Mouse (Mus musculus): ENCODE results near the gene Pdzd7. TPM values are rescaled to one million over a fixed set of nuclear protein-coding genes. Genes with fewer than 3 reads are reported as not detected.

Pdzd7 gene
- polyA plus RNA-seq, 1 experiment from 2014 or later: 2.6 TPM

GRCm38 (mm10) chr19:45003740-45004516 is 41.6 kb downstream of the Pdzd7 start:
- H3K4me2 ChIP-seq: no peak overlapping the region
- H3K9ac ChIP-seq: no peak overlapping the region
- H3K4me3 ChIP-seq: no peak overlapping the region
- no peak overlapping the region for H3K27ac ChIP-seq (replicated peaks)
- 88% methylated on average over 7 of the region's 7 CpGs for WGBS
- no peaks in the 10 kb centered on the region for H3K27me3 ChIP-seq
- peaks cover 36% of the 10 kb centered on the region for H3K4me1 ChIP-seq (replicated peaks)
- ATAC-seq (ENCODE audit: low FRiP score, low read depth): no peak
- peaks cover 43% of the 10 kb centered on the region for H3K36me3 ChIP-seq
- no peaks in the 10 kb centered on the region for H3K9me3 ChIP-seq

GRCm38 (mm10) chr19:45002301-45002700 is 43.2 kb downstream of the Pdzd7 start:
- H3K36me3 ChIP-seq: peaks cover 59% of the 10 kb centered on the region
- ATAC-seq (ENCODE audit: low FRiP score, low read depth): no peak
- 65% methylated on average over 3 of the region's 3 CpGs for WGBS

GRCm38 (mm10) chr19:44999647-45000046 is 45.9 kb downstream of the Pdzd7 start:
- no peak for ATAC-seq (ENCODE audit: low FRiP score, low read depth)
- 86% methylated on average over 8 of the region's 8 CpGs for WGBS
- H3K9me3 ChIP-seq: no peaks in the 10 kb centered on the region
- H3K4me2 ChIP-seq: no peak overlapping the region
- H3K4me1 ChIP-seq (replicated peaks): peaks cover 5% of the 10 kb centered on the region
- no peak overlapping the region for H3K9ac ChIP-seq
- no peaks in the 10 kb centered on the region for H3K27me3 ChIP-seq
- H3K4me3 ChIP-seq: no peak overlapping the region
- H3K36me3 ChIP-seq: peaks cover 73% of the 10 kb centered on the region
- H3K27ac ChIP-seq (replicated peaks): no peak overlapping the region

More at GRCm38 (mm10) chr19:45002301-45002700, 43.2 kb downstream of the Pdzd7 start:
- Histone ChIP-seq H3K27me3 (no peaks in the 10 kb centered on the region), H3K4me2 (no peak overlapping the region), H3K4me3 (no peak overlapping the region), H3K4me1 (replicated peaks) (peaks cover 24% of the 10 kb centered on the region), H3K27ac (replicated peaks) (no peak overlapping the region), H3K9ac (no peak overlapping the region), H3K9me3 (no peaks in the 10 kb centered on the region)

GRCm38 (mm10) chr19:44997786-44998185 is 47.7 kb downstream of the Pdzd7 start:
- Histone ChIP-seq H3K36me3 (peaks cover 70% of the 10 kb centered on the region), H3K27ac (replicated peaks) (no peak overlapping the region), H3K9me3 (no peaks in the 10 kb centered on the region), H3K4me1 (replicated peaks) (no peaks in the 10 kb centered on the region), H3K4me2 (no peak overlapping the region), H3K27me3 (no peaks in the 10 kb centered on the region), H3K9ac (no peak overlapping the region), H3K4me3 (no peak overlapping the region)
- WGBS: 81% methylated on average over 11 of the region's 11 CpGs
- ATAC-seq (ENCODE audit: low FRiP score, low read depth): no peak

GRCm38 (mm10) chr19:44992712-44993111 is 52.8 kb downstream of the Pdzd7 start:
- WGBS: 73% methylated on average over 7 of the region's 7 CpGs
- peaks cover 27% of the 10 kb centered on the region for H3K36me3 ChIP-seq

GRCm38 (mm10) chr19:44992246-44992645 is 53.3 kb downstream of the Pdzd7 start:
- H3K27me3 ChIP-seq: no peaks in the 10 kb centered on the region
- WGBS: 46% methylated on average over 7 of the region's 7 CpGs
- no peak overlapping the region for H3K4me3 ChIP-seq
- H3K9ac ChIP-seq: no peak overlapping the region
- no peak overlapping the region for H3K4me2 ChIP-seq
- no peak overlapping the region for H3K27ac ChIP-seq (replicated peaks)
- H3K4me1 ChIP-seq (replicated peaks): peaks cover 31% of the 10 kb centered on the region
- ATAC-seq (ENCODE audit: low FRiP score, low read depth): no peak
- H3K9me3 ChIP-seq: no peaks in the 10 kb centered on the region
- peaks cover 23% of the 10 kb centered on the region for H3K36me3 ChIP-seq

More at GRCm38 (mm10) chr19:44992712-44993111, 52.8 kb downstream of the Pdzd7 start:
- peaks cover 31% of the 10 kb centered on the region for H3K4me1 ChIP-seq (replicated peaks)
- ATAC-seq (ENCODE audit: low FRiP score, low read depth): no peak
- no peak overlapping the region for H3K4me3 ChIP-seq
- no peaks in the 10 kb centered on the region for H3K27me3 ChIP-seq
- H3K9ac ChIP-seq: no peak overlapping the region
- no peak overlapping the region for H3K4me2 ChIP-seq
- H3K9me3 ChIP-seq: no peaks in the 10 kb centered on the region
- no peak overlapping the region for H3K27ac ChIP-seq (replicated peaks)

GRCm38 (mm10) chr19:44991031-44991430 is 54.5 kb downstream of the Pdzd7 start:
- WGBS: 77% methylated on average over 8 of the region's 8 CpGs
- H3K4me3 ChIP-seq: peak overlapping the region; percentile 78
- H3K36me3 ChIP-seq: peaks cover 12% of the 10 kb centered on the region
- H3K4me1 ChIP-seq (replicated peaks): peaks cover 31% of the 10 kb centered on the region
- no peaks in the 10 kb centered on the region for H3K9me3 ChIP-seq
- peak overlapping the region; percentile 77 for H3K4me2 ChIP-seq
- H3K27ac ChIP-seq (replicated peaks): no peak overlapping the region
- H3K27me3 ChIP-seq: no peaks in the 10 kb centered on the region
- ATAC-seq (ENCODE audit: low FRiP score, low read depth): no peak
- H3K9ac ChIP-seq: 0 out of 2 replicates have a peak overlapping the region, but pooled peaks have one; percentile 84

- H3K9me3 ChIP-seq: no peaks in the 10 kb centered on the region
- H3K4me1 ChIP-seq (replicated peaks): peaks cover 31% of the 10 kb centered on the region
- H3K9ac ChIP-seq: peak overlapping the region; percentile 84
- H3K4me2 ChIP-seq: peak overlapping the region; percentile 77
- 3% methylated on average over 20 of the region's 22 CpGs for WGBS
- H3K4me3 ChIP-seq: peak overlapping the region; percentile 78
- peaks cover 11% of the 10 kb centered on the region for H3K36me3 ChIP-seq
- H3K27me3 ChIP-seq: no peaks in the 10 kb centered on the region
- peak; percentile 0 for ATAC-seq (ENCODE audit: low FRiP score, low read depth)
- H3K27ac ChIP-seq (replicated peaks): peak overlapping the region; percentile 74
Measured at GRCm38 (mm10) chr19:44989567-44990495, 55.7 kb downstream of the Pdzd7 start.

- Histone ChIP-seq H3K9me3 (no peaks in the 10 kb centered on the region), H3K27me3 (no peaks in the 10 kb centered on the region), H3K9ac (peak within 1 kb of the TSS; percentile 84), H3K4me3 (peak within 1 kb of the TSS; percentile 78), H3K4me2 (peak within 1 kb of the TSS; percentile 77), H3K36me3 (peaks cover 8% of the 10 kb centered on the region), H3K4me1 (replicated peaks) (peaks cover 31% of the 10 kb centered on the region), H3K27ac (replicated peaks) (peak within 1 kb of the TSS; percentile 74)
- under 1% methylated on average over 55 of the region's 58 CpGs for WGBS
- ATAC-seq (ENCODE audit: low FRiP score, low read depth): peak; percentile 86
Measured at GRCm38 (mm10) chr19:44988831-44989566, 56.5 kb downstream of the Pdzd7 start, which contains the start of gene Sema4g. TSS of gene Sema4g (plus strand) at chr19:44989101.

- ATAC-seq (ENCODE audit: low FRiP score, low read depth): no peak
- peak overlapping the region; percentile 84 for H3K9ac ChIP-seq
- peak overlapping the region; percentile 74; the same call in 1 of the 2 replicates for H3K27ac ChIP-seq (replicated peaks)
- peaks cover 31% of the 10 kb centered on the region for H3K4me1 ChIP-seq (replicated peaks)
- peaks cover 8% of the 10 kb centered on the region for H3K36me3 ChIP-seq
- peak overlapping the region; percentile 78 for H3K4me3 ChIP-seq
- H3K4me2 ChIP-seq: peak overlapping the region; percentile 77
- no peaks in the 10 kb centered on the region for H3K27me3 ChIP-seq
- no peaks in the 10 kb centered on the region for H3K9me3 ChIP-seq
- 30% methylated on average over 9 of the region's 9 CpGs for WGBS
Measured at GRCm38 (mm10) chr19:44988321-44988720, 57.2 kb downstream of the Pdzd7 start.

GRCm38 (mm10) chr19:44987851-44988250 is 57.7 kb downstream of the Pdzd7 start:
- H3K9me3 ChIP-seq: no peaks in the 10 kb centered on the region
- no peak overlapping the region for H3K9ac ChIP-seq
- H3K4me1 ChIP-seq (replicated peaks): peaks cover 31% of the 10 kb centered on the region
- 58% methylated on average over 6 of the region's 6 CpGs for WGBS
- peak overlapping the region; percentile 77; the same call in 1 of the 2 replicates for H3K4me2 ChIP-seq
- no peaks in the 10 kb centered on the region for H3K27me3 ChIP-seq
- peaks cover 6% of the 10 kb centered on the region for H3K36me3 ChIP-seq
- ATAC-seq (ENCODE audit: low FRiP score, low read depth): no peak
- no peak overlapping the region for H3K27ac ChIP-seq (replicated peaks)
- H3K4me3 ChIP-seq: no peak overlapping the region

All from hindbrain, embryonic 15.5 days (tissue).